Mouse (Mus musculus): ENCODE data around the gene Tmprss4.
A peak's percentile ranks its signal among the peaks of the same experiment; 100 is the strongest.

The Tmprss4 gene

GRCm38 (mm10) chr9:45203797-45204410 lies at the start of gene Tmprss4:
Gene Tmprss4 (minus strand): TSS chr9:45204092.
- DNase-seq (ENCODE audit: low read depth, low spot score) = no peak

GRCm38 (mm10) chr9:45252395-45252794 lies 48.5 kb upstream of the Tmprss4 start:
- DNase-seq (ENCODE audit: low read depth, low spot score) = no peak

GRCm38 (mm10) chr9:45251990-45252389 lies 48.1 kb upstream of the Tmprss4 start:
- no peak for DNase-seq (ENCODE audit: low read depth, low spot score)

GRCm38 (mm10) chr9:45251281-45251680 lies 47.4 kb upstream of the Tmprss4 start:
- no peak for DNase-seq (ENCODE audit: low read depth, low spot score)

GRCm38 (mm10) chr9:45250306-45250705 lies 46.4 kb upstream of the Tmprss4 start:
- DNase-seq (ENCODE audit: low read depth, low spot score) = no peak

GRCm38 (mm10) chr9:45247536-45247935 lies 43.6 kb upstream of the Tmprss4 start:
- no peak for DNase-seq (ENCODE audit: low read depth, low spot score)

GRCm38 (mm10) chr9:45246060-45246459 lies 42.2 kb upstream of the Tmprss4 start:
- DNase-seq (ENCODE audit: low read depth, low spot score) = peak; percentile 16

- DNase-seq (ENCODE audit: low read depth, low spot score) = no peak
Observed at GRCm38 (mm10) chr9:45245432-45245831, 41.5 kb upstream of the Tmprss4 start.

- DNase-seq (ENCODE audit: low read depth, low spot score) = no peak
Observed at GRCm38 (mm10) chr9:45241397-45241796, 37.5 kb upstream of the Tmprss4 start.

GRCm38 (mm10) chr9:45236744-45237143 lies 32.9 kb upstream of the Tmprss4 start:
- no peak for DNase-seq (ENCODE audit: low read depth, low spot score)

GRCm38 (mm10) chr9:45235668-45236227 lies 31.9 kb upstream of the Tmprss4 start:
- DNase-seq (ENCODE audit: low read depth, low spot score) = no peak

GRCm38 (mm10) chr9:45229359-45229758 lies 25.5 kb upstream of the Tmprss4 start:
- no peak for DNase-seq (ENCODE audit: low read depth, low spot score)

GRCm38 (mm10) chr9:45221567-45221966 lies 17.7 kb upstream of the Tmprss4 start:
- peak; percentile 81 for DNase-seq (ENCODE audit: low read depth, low spot score)

GRCm38 (mm10) chr9:45219644-45220043 lies 15.8 kb upstream of the Tmprss4 start:
- no peak for DNase-seq (ENCODE audit: low read depth, low spot score)

- no peak for DNase-seq (ENCODE audit: low read depth, low spot score)
Observed at GRCm38 (mm10) chr9:45215526-45216179, 11.8 kb upstream of the Tmprss4 start.

GRCm38 (mm10) chr9:45212001-45212400 lies 8.1 kb upstream of the Tmprss4 start:
- DNase-seq (ENCODE audit: low read depth, low spot score) = no peak

- no peak for DNase-seq (ENCODE audit: low read depth, low spot score)
Observed at GRCm38 (mm10) chr9:45207015-45207743, 3.3 kb upstream of the Tmprss4 start.

GRCm38 (mm10) chr9:45206121-45206520 lies 2.2 kb upstream of the Tmprss4 start:
- DNase-seq (ENCODE audit: low read depth, low spot score) = no peak

GRCm38 (mm10) chr9:45205143-45205542 lies 1.3 kb upstream of the Tmprss4 start:
- DNase-seq (ENCODE audit: low read depth, low spot score) = no peak

- DNase-seq (ENCODE audit: low read depth, low spot score) = no peak
Observed at GRCm38 (mm10) chr9:45202021-45202798, 1.7 kb downstream of the Tmprss4 start.

- DNase-seq (ENCODE audit: low read depth, low spot score) = no peak
Observed at GRCm38 (mm10) chr9:45201319-45201947, 2.5 kb downstream of the Tmprss4 start.

All from telencephalon, adult 2 months (tissue).